Mouse (Mus musculus): ENCODE data around the gene Rbpj.

DNA sequence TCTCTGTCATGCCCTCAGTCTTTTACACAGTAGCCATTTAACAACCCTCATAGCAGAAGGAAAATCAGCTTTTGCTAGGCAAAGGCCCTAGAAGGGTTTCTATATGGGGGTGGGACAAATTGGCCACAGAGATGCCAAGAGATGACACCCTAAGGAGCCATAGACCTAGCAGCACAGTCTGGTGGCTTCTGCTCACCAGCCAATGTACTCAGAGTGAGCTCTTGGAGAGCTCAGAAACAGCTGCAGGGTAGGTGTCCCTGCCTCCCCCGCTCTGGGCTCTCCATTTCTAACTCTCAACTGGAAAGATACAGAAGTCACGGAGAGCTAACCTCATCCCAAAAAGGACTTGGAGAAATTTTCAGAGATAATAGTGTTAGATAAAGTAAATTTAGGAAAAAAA, 44.0 kb downstream of the Rbpj start:
- TF ChIP-seq POLR2A (IDR thresholded peaks at IDR 0.05; ENCODE audit: low read depth, low read length) (no peak), CTCF (conservative IDR thresholded peaks at IDR 0.05; ENCODE audit: insufficient read depth, insufficient read length, low read depth, low read length) (no peak)

All from kidney, adult 2 months (tissue).